Mouse (Mus musculus) heart, adult 2 months (tissue): ENCODE results near the gene Grtp1.
A peak's percentile ranks its signal among the peaks of the same experiment; 100 is the strongest.

Source experiments
- CTCF ChIP-seq: fragments of 200-600 bp; IDR thresholded peaks from 2 replicates; pipeline ENCODE4 v1.8.1; 2022; ENCODE audit warnings: antibody characterized with exemption, mild to moderate bottlenecking, moderate library complexity
- EP300 ChIP-seq: fragments of 200-500 bp; IDR thresholded peaks from 2 replicates; pipeline ENCODE4 v1.6.1; 2011; ENCODE audit warnings: low read depth, low read length, control low read depth; ENCODE audit not compliant: insufficient read depth
- POLR2A ChIP-seq: fragments of 200-500 bp; IDR thresholded peaks from 2 replicates; pipeline ENCODE4 v1.6.1; 2011; ENCODE audit warnings: mild to moderate bottlenecking, low read depth, low read length, control low read depth; ENCODE audit not compliant: insufficient read depth

- no peak for TF ChIP-seq CTCF
- no peak for TF ChIP-seq POLR2A
- TF ChIP-seq EP300 = peak; percentile 91
These were observed 40.3 kb upstream of the Grtp1 start for GRCm38 (mm10) chr8:13240691-13241090.
